Mouse (Mus musculus): Measurements from ENCODE around the gene Snx29.

GRCm38 (mm10) chr16:11646745-11647289, 324.1 kb downstream of the Snx29 start:
- TF ChIP-seq CTCF (IDR thresholded peaks at IDR 0.05; ENCODE audit: borderline replicate concordance, extremely low read depth, insufficient read depth, insufficient read length) (no peak), POLR2A (IDR thresholded peaks at IDR 0.05; ENCODE audit: borderline replicate concordance, extremely low read depth, insufficient read depth, insufficient read length, poor library complexity, severe bottlenecking) (no peak)
